Mouse (Mus musculus) limb, embryonic 14.5 days (tissue): ENCODE results near the gene Skp1a. TPM values are rescaled to one million over a fixed set of nuclear protein-coding genes. Genes with fewer than 3 reads are reported as not detected.

Experiments used
- ATAC-seq: fragments of 200-750 bp; cut with Nextera tagmentation; 2 replicates; pipeline ENCODE4 v1.8.0; 2017; ENCODE audit warnings: low read depth, moderate number of reproducible peaks, moderate TSS enrichment; ENCODE audit not compliant: low FRiP score
- DNase-seq: peaks from one replicate; pipeline ENCODE4 v3.0.0-alpha.2; 2015; ENCODE audit warnings: low spot score
- H3K27ac ChIP-seq: fragments of 300-500 bp; sonication (generic); replicated peaks from 2 replicates; pipeline ENCODE4 v1.5.1; 2014; ENCODE audit warnings: low read depth, mild to moderate bottlenecking, low read length, moderate library complexity, mixed read lengths
- H3K27me3 ChIP-seq: fragments of 300-500 bp; sonication (generic); 2 replicates; pipeline ENCODE4 v1.6.1; 2014; ENCODE audit warnings: low read length, mixed read lengths; ENCODE audit not compliant: control insufficient read depth, insufficient read depth
- H3K36me3 ChIP-seq: fragments of 300-500 bp; sonication (generic); 2 replicates; pipeline ENCODE4 v1.6.1; 2014; ENCODE audit warnings: mild to moderate bottlenecking, low read length, moderate library complexity, mixed read lengths; ENCODE audit not compliant: control insufficient read depth, insufficient read depth
- H3K4me1 ChIP-seq: fragments of 300-500 bp; sonication (generic); 2 replicates; pipeline ENCODE4 v1.6.1; 2014; ENCODE audit warnings: antibody characterized with exemption, low read length, mixed read lengths; ENCODE audit not compliant: control insufficient read depth, insufficient read depth
- H3K4me2 ChIP-seq: fragments of 300-500 bp; sonication (generic); replicated peaks from 2 replicates; pipeline ENCODE4 v1.6.1; 2014; ENCODE audit warnings: low read depth, mild to moderate bottlenecking, low read length, moderate library complexity; ENCODE audit not compliant: severe bottlenecking
- H3K4me3 ChIP-seq: fragments of 300-500 bp; sonication (generic); replicated peaks from 2 replicates; pipeline ENCODE4 v1.5.1; 2014; ENCODE audit warnings: low read length
- H3K9ac ChIP-seq: fragments of 300-500 bp; sonication (generic); 2 replicates; pipeline ENCODE4 v1.6.1; 2014; ENCODE audit warnings: mild to moderate bottlenecking, low read depth, low read length, moderate library complexity; ENCODE audit not compliant: severe bottlenecking
- H3K9me3 ChIP-seq: fragments of 300-500 bp; sonication (generic); 2 replicates; pipeline ENCODE4 v1.6.1; 2016; ENCODE audit warnings: low read length; ENCODE audit not compliant: control insufficient read depth
- POLR2A ChIP-seq: fragments of 200-500 bp; IDR thresholded peaks from 2 replicates; pipeline ENCODE4 v1.8.0; 2012; ENCODE audit warnings: inconsistent platforms, mild to moderate bottlenecking, moderate library complexity, borderline replicate concordance; ENCODE audit not compliant: insufficient read depth, insufficient read length; ENCODE audit errors: extremely low read depth
- WGBS: fragments of 180-500 bp; shearing (Covaris S2); extraction: QIAGEN DNeasy Blood & Tissue Kit; methylation state at CpG from one replicate; pipeline ENCODE4 v1.1.7; 2014; 5-methylcytosine and 5-hydroxymethylcytosine counted together
- polyA plus RNA-seq, 2 experiments: library from polyadenylated mRNA; depleted of rRNA in 1 of 2; stranded (reverse) in 1 of 2; unstranded in 1 of 2; fragments of >200 nt; fragmentation: Nextera tagmentation in 1 of 2; extraction: Ambion mirVana in 1 of 2; gene quantifications; 2 replicates each; pipeline versions ENCODE4 v1.2.1 to v1.2.3; 2012 to 2014

Gene Skp1a
- polyA plus RNA-seq, 2 experiments = 172 to 746 TPM

GRCm38 (mm10) chr11:52255077-52255476, 23.3 kb downstream of the Skp1a start:
- no peaks in the 10 kb centered on the region for H3K27me3 ChIP-seq
- ATAC-seq (no peak), DNase-seq (no peak)
- H3K4me2 ChIP-seq = no peak overlapping the region
- TF ChIP-seq POLR2A = no peak
- H3K36me3 ChIP-seq = peaks cover 9% of the 10 kb centered on the region; the same call in 1 of the 2 replicates
- H3K9ac ChIP-seq = no peak overlapping the region
- H3K27ac ChIP-seq = no peak overlapping the region
- no peaks in the 10 kb centered on the region for H3K9me3 ChIP-seq
- no peaks in the 10 kb centered on the region for H3K4me1 ChIP-seq
- no peak overlapping the region for H3K4me3 ChIP-seq
- 87% methylated on average over 8 of the region's 8 CpGs for WGBS

GRCm38 (mm10) chr11:52257376-52257775, 25.6 kb downstream of the Skp1a start:
- Histone ChIP-seq H3K4me2 (no peak overlapping the region), H3K9ac (no peak overlapping the region), H3K4me3 (no peak overlapping the region), H3K27ac (no peak overlapping the region), H3K9me3 (no peaks in the 10 kb centered on the region), H3K27me3 (no peaks in the 10 kb centered on the region), H3K36me3 (no peaks in the 10 kb centered on the region), H3K4me1 (no peaks in the 10 kb centered on the region)
- 91% methylated on average over 3 of the region's 3 CpGs for WGBS
- no peak for DNase-seq
- no peak for TF ChIP-seq POLR2A
- no peak for ATAC-seq

- no peaks in the 10 kb centered on the region for H3K27me3 ChIP-seq
- no peak for DNase-seq
- TF ChIP-seq POLR2A = no peak
- H3K9me3 ChIP-seq = no peaks in the 10 kb centered on the region
- no peak overlapping the region for H3K4me3 ChIP-seq
- ATAC-seq = no peak
- no peaks in the 10 kb centered on the region for H3K36me3 ChIP-seq
- no peak overlapping the region for H3K27ac ChIP-seq
- H3K4me2 ChIP-seq = no peak overlapping the region
- no peak overlapping the region for H3K9ac ChIP-seq
- H3K4me1 ChIP-seq = no peaks in the 10 kb centered on the region
- WGBS = 68% methylated on average over 5 of the region's 5 CpGs
Measured at GRCm38 (mm10) chr11:52258711-52259110, 26.9 kb downstream of the Skp1a start.

GRCm38 (mm10) chr11:52260878-52261277, 29.1 kb downstream of the Skp1a start:
- Histone ChIP-seq H3K4me2 (no peak overlapping the region), H3K9ac (no peak overlapping the region), H3K4me1 (no peaks in the 10 kb centered on the region), H3K36me3 (no peaks in the 10 kb centered on the region), H3K27me3 (no peaks in the 10 kb centered on the region), H3K4me3 (no peak overlapping the region), H3K9me3 (no peaks in the 10 kb centered on the region), H3K27ac (no peak overlapping the region)
- ATAC-seq (no peak), DNase-seq (no peak)
- WGBS = 81% methylated on average over 4 of the region's 4 CpGs
- no peak for TF ChIP-seq POLR2A

GRCm38 (mm10) chr11:52261937-52262336, 30.1 kb downstream of the Skp1a start:
- no peaks in the 10 kb centered on the region for H3K4me1 ChIP-seq
- no peak overlapping the region for H3K4me3 ChIP-seq
- H3K9ac ChIP-seq = no peak overlapping the region
- 65% methylated on average over 5 of the region's 5 CpGs for WGBS
- no peak for TF ChIP-seq POLR2A
- H3K9me3 ChIP-seq = no peaks in the 10 kb centered on the region
- ATAC-seq (no peak), DNase-seq (no peak)
- no peak overlapping the region for H3K4me2 ChIP-seq
- no peaks in the 10 kb centered on the region for H3K27me3 ChIP-seq
- H3K36me3 ChIP-seq = no peaks in the 10 kb centered on the region
- no peak overlapping the region for H3K27ac ChIP-seq

- Histone ChIP-seq H3K27me3 (no peaks in the 10 kb centered on the region), H3K4me1 (no peaks in the 10 kb centered on the region), H3K4me3 (no peak overlapping the region), H3K36me3 (no peaks in the 10 kb centered on the region), H3K9ac (no peak overlapping the region), H3K27ac (no peak overlapping the region), H3K4me2 (no peak overlapping the region), H3K9me3 (no peaks in the 10 kb centered on the region)
- ATAC-seq (no peak), DNase-seq (no peak)
- no peak for TF ChIP-seq POLR2A
- 92% methylated on average over 11 of the region's 11 CpGs for WGBS
Measured at GRCm38 (mm10) chr11:52262338-52262737, 30.5 kb downstream of the Skp1a start.
